In genomic region chr2:134486055-134486834, GRCm38 (mm10) we compare ENCODE assay signal across 14 mouse cellular contexts.
DNase-seq lines count a peak whose midpoint lies in the region; ATAC-seq and TF ChIP-seq lines count a peak whose summit lies in the region.
"Had no signal": no experiment of that assay in that cellular context is flagged by ENCODE, and none has a peak within 500 bp of the region (broad histone marks: within the 10 kb centered on the region; RNA-seq: fewer than 3 reads in every experiment).

No protein-coding gene starts in this region.

- H3K4me1 ChIP-seq in neural tube, embryonic 11.5 days (ENCODE audit: control insufficient read depth, insufficient read depth, low read length): no peaks in the 10 kb centered on the region
- H3K4me1 ChIP-seq in hindbrain, postnatal 0 days (ENCODE audit: insufficient read depth, low read length): no peaks in the 10 kb centered on the region
- H3K4me1 ChIP-seq: embryonic facial prominence, embryonic 15.5 days; neural tube, embryonic 13.5 days had no signal

- ATAC-seq in neural tube, embryonic 11.5 days (ENCODE audit: insufficient read depth, low FRiP score, low TSS enrichment): peak; percentile 48; the same call in 1 of the 2 replicates
- ATAC-seq in hindbrain, postnatal 0 days: peak; percentile 55; the same call in 1 of the 2 replicates
- ATAC-seq in erythroid progenitor cell, adult 5-6 weeks (replicated peaks; ENCODE audit: low FRiP score, poor library complexity, severe bottlenecking): no peak

- no peaks in the 10 kb centered on the region for H3K36me3 ChIP-seq in neural tube, embryonic 11.5 days (ENCODE audit: control insufficient read depth, insufficient read depth, low read length)
- H3K36me3 ChIP-seq in hindbrain, postnatal 0 days (ENCODE audit: insufficient read depth, low read length): no peaks in the 10 kb centered on the region
- H3K36me3 ChIP-seq: embryonic facial prominence, embryonic 15.5 days; neural tube, embryonic 13.5 days had no signal

- no peak overlapping the region for H3K4me2 ChIP-seq in neural tube, embryonic 11.5 days (ENCODE audit: low read depth)
- no peak overlapping the region for H3K4me2 ChIP-seq in hindbrain, postnatal 0 days (ENCODE audit: low read depth, low read length)
- H3K4me2 ChIP-seq: embryonic facial prominence, embryonic 15.5 days; neural tube, embryonic 13.5 days had no signal

- H3K9ac ChIP-seq in neural tube, embryonic 11.5 days (ENCODE audit: low read length): no peak overlapping the region
- no peak overlapping the region for H3K9ac ChIP-seq in hindbrain, postnatal 0 days (replicated peaks; ENCODE audit: low read length)
- H3K9ac ChIP-seq: embryonic facial prominence, embryonic 15.5 days; neural tube, embryonic 13.5 days had no signal

- intact Hi-C loops in gastrocnemius, adult 2 months (cut with DNase I): loop anchor here (10.0 kb wide), 1 partner anchor 1371 kb away; no protein-coding TSS in a partner anchor

- no peaks in the 10 kb centered on the region for H3K9me3 ChIP-seq in neural tube, embryonic 11.5 days (ENCODE audit: control insufficient read depth, low read length)
- no peaks in the 10 kb centered on the region for H3K9me3 ChIP-seq in hindbrain, postnatal 0 days (ENCODE audit: low read length)
- H3K9me3 ChIP-seq: embryonic facial prominence, embryonic 15.5 days; neural tube, embryonic 13.5 days had no signal

- no peaks in the 10 kb centered on the region for H3K27me3 ChIP-seq in neural tube, embryonic 11.5 days (ENCODE audit: control insufficient read depth, insufficient read depth, low read length)
- H3K27me3 ChIP-seq in hindbrain, postnatal 0 days (ENCODE audit: insufficient read depth, low read length): no peaks in the 10 kb centered on the region
- H3K27me3 ChIP-seq: embryonic facial prominence, embryonic 15.5 days; neural tube, embryonic 13.5 days had no signal

- peak; percentile 39 for DNase-seq in embryo, embryonic 10 days (ENCODE audit: low spot score)
- no peak for DNase-seq in embryo, embryonic 9.5 days (ENCODE audit: extremely low spot score)
- peak; percentile 24 for DNase-seq in neural tube, embryonic 11.5 days (ENCODE audit: low spot score)
- no peak for DNase-seq in neural tube, embryonic 10.5 days (ENCODE audit: extremely low spot score, low spot score)
- peak; percentile 30 for DNase-seq in hindbrain, postnatal 0 days (ENCODE audit: low spot score)
- no peak for DNase-seq in gastrocnemius, adult 2 months
- DNase-seq in cerebellum, adult 9-11 months: no peak
- DNase-seq: cerebellum, adult 2 months; gastrocnemius, postnatal 25 days; kidney, postnatal 25 days; thymus, postnatal 36 days had no signal

- 48% methylated on average over 11 of the region's 11 CpGs for WGBS in neural tube, embryonic 11.5 days
- WGBS in hindbrain, postnatal 0 days: 27% methylated on average over 11 of the region's 11 CpGs

- H3K4me3 ChIP-seq in neural tube, embryonic 11.5 days (ENCODE audit: low read depth, low read length): no peak overlapping the region
- no peak overlapping the region for H3K4me3 ChIP-seq in hindbrain, postnatal 0 days (ENCODE audit: low read length)
- no peak overlapping the region for H3K4me3 ChIP-seq in gastrocnemius, adult 2 months
- H3K4me3 ChIP-seq: embryonic facial prominence, embryonic 15.5 days; neural tube, embryonic 13.5 days had no signal

- H3K27ac ChIP-seq in neural tube, embryonic 11.5 days (ENCODE audit: low read depth, low read length): no peak overlapping the region
- H3K27ac ChIP-seq in hindbrain, postnatal 0 days: no peak overlapping the region
- H3K27ac ChIP-seq in gastrocnemius, adult 2 months: no peak overlapping the region
- H3K27ac ChIP-seq: embryonic facial prominence, embryonic 15.5 days; neural tube, embryonic 13.5 days had no signal

- TF ChIP-seq CTCF in hindbrain, postnatal 0 days (IDR thresholded peaks at IDR 0.05; ENCODE audit: low read depth): no peak
- no peak for TF ChIP-seq CTCF in gastrocnemius, adult 2 months (IDR thresholded peaks at IDR 0.05)

Comparison
In these comparisons a context has a peak if more than half of its experiments do, and no peak if none do; other contexts are left out.
1. DNase-seq: peak in embryo, embryonic 10 days (single experiment), neural tube, embryonic 11.5 days (single experiment) and hindbrain, postnatal 0 days (single experiment); none in embryo, embryonic 9.5 days (single experiment), neural tube, embryonic 10.5 days (single experiment), gastrocnemius, adult 2 months (single experiment) and cerebellum, adult 9-11 months (single experiment).